Comparison of ENCODE assay signal across 14 mouse cellular contexts in genomic region chr2:131541686-131542085, GRCm38 (mm10). TPM values are rescaled to one million over a fixed set of nuclear protein-coding genes. Genes with fewer than 3 reads are reported as not detected.
A peak's percentile ranks its signal among the peaks of the same experiment; 100 is the strongest.
DNase-seq lines count a peak whose midpoint lies in the region; TF ChIP-seq lines count a peak whose summit lies in the region.
"Had no signal": no experiment of that assay in that cellular context is flagged by ENCODE, and none has a peak within 500 bp of the region (broad histone marks: within the 10 kb centered on the region; RNA-seq: fewer than 3 reads in every experiment).

No protein-coding gene starts in this region.

- DNase-seq in layer of hippocampus, adult 11-12 months (ENCODE audit: low spot score): peak; percentile 36
- DNase-seq in layer of hippocampus, postnatal 25 days (ENCODE audit: extremely low spot score in 1 of 2, low spot score in 1 of 2): no peak
- DNase-seq in NIH3T3 (ENCODE audit: low read depth): peak; percentile 42
- DNase-seq in brain, adult 2 months (ENCODE audit: low read depth, low spot score): peak; percentile 96
- DNase-seq in cerebellum, postnatal 10 days: peak; percentile 88 to 89
- DNase-seq in thymus, adult 2 months: no peak
- no peak for DNase-seq in heart, adult 8-10 months (ENCODE audit: low spot score)
- DNase-seq: heart, postnatal 14 days had no signal

- peaks cover 10% of the 10 kb centered on the region for H3K27me3 ChIP-seq in thymus, adult 2 months (ENCODE audit: control insufficient read depth, insufficient read depth, low read length)

- H3K36me3 ChIP-seq in thymus, adult 2 months (ENCODE audit: control insufficient read depth, insufficient read depth, low read length): no peaks in the 10 kb centered on the region
- H3K36me3 ChIP-seq: forebrain, embryonic 15.5 days; neural tube, embryonic 13.5 days; stomach, embryonic 15.5 days had no signal

- WGBS in thymus, adult 2 months: 94% methylated on average over 4 of the region's 4 CpGs

- peaks cover 9% of the 10 kb centered on the region; the same call in 1 of the 2 replicates for H3K4me1 ChIP-seq in thymus, adult 2 months (replicated peaks; ENCODE audit: control insufficient read depth, insufficient read depth, low read length)

- no peak overlapping the region for H3K4me3 ChIP-seq in thymus, adult 2 months (ENCODE audit: control insufficient read depth, insufficient read depth, low read length)
- H3K4me3 ChIP-seq: forebrain, embryonic 15.5 days; neural tube, embryonic 13.5 days; stomach, embryonic 15.5 days had no signal

- H3K27ac ChIP-seq in thymus, adult 2 months (ENCODE audit: control insufficient read depth, insufficient read depth, low read length): no peak overlapping the region
- H3K27ac ChIP-seq: forebrain, embryonic 15.5 days; neural tube, embryonic 13.5 days; stomach, embryonic 15.5 days had no signal

- no peak for TF ChIP-seq CTCF in thymus, adult 2 months (IDR thresholded peaks at IDR 0.05; ENCODE audit: borderline replicate concordance, control insufficient read depth, extremely low read depth, insufficient read depth, low read length, poor library complexity)

- no peak for TF ChIP-seq POLR2A in thymus, adult 2 months (IDR thresholded peaks at IDR 0.05; ENCODE audit: control insufficient read depth, extremely low read depth, insufficient read depth, low read length, poor library complexity)

RNA-seq across cellular contexts. Expression of gene Adra1d, which starts 20.4 kb away (rescaled TPM):
- 10 to 100 TPM; 91.6 to 98.9 TPM for total RNA-seq in layer of hippocampus, postnatal 25 days (2021)
- polyA plus RNA-seq in thymus, adult 2 months (2012; rRNA removed): 1.3 and 1.9 TPM in 2 replicates
- 1 to 10 TPM; 2.7 to 5.5 (median 3.9) TPM for total RNA-seq in heart, adult 8-10 months (2022)
- total RNA-seq: megakaryocyte progenitor cell, adult 5-6 weeks; MEL had no signal
- polyA plus RNA-seq: CD4-positive, CD25-positive, alpha-beta regulatory T cell, adult 4 months had no signal

RNA-seq across cellular contexts. Expression of gene Smox, which starts 50.4 kb away (rescaled TPM):
- 10 to 100 TPM; 72.8 to 83.7 TPM for total RNA-seq in layer of hippocampus, postnatal 25 days (2021)
- 49.1 and 53.6 TPM in 2 replicates for polyA plus RNA-seq in thymus, adult 2 months (2012; rRNA removed)
- total RNA-seq in heart, adult 8-10 months (2022): 10 to 100 TPM; 14.5 to 18.6 (median 15.7) TPM

Comparison
In these comparisons a context has a peak if more than half of its experiments do, and no peak if none do; other contexts are left out.
1. DNase-seq: peak in layer of hippocampus, adult 11-12 months (single experiment), NIH3T3 (single experiment), brain, adult 2 months (single experiment) and cerebellum, postnatal 10 days (2 of 2); none in layer of hippocampus, postnatal 25 days (0 of 2), thymus, adult 2 months (single experiment) and heart, adult 8-10 months (single experiment).
2. RNA of gene Adra1d, which starts 20.4 kb away (total RNA-seq): 91.6 to 98.9 TPM in layer of hippocampus, postnatal 25 days; 2.7 to 5.5 TPM in heart, adult 8-10 months; every median in the first group is over 10 times any median in the second.